18 mouse cellular contexts compared by ENCODE assay signal in the genomic region with DNA sequence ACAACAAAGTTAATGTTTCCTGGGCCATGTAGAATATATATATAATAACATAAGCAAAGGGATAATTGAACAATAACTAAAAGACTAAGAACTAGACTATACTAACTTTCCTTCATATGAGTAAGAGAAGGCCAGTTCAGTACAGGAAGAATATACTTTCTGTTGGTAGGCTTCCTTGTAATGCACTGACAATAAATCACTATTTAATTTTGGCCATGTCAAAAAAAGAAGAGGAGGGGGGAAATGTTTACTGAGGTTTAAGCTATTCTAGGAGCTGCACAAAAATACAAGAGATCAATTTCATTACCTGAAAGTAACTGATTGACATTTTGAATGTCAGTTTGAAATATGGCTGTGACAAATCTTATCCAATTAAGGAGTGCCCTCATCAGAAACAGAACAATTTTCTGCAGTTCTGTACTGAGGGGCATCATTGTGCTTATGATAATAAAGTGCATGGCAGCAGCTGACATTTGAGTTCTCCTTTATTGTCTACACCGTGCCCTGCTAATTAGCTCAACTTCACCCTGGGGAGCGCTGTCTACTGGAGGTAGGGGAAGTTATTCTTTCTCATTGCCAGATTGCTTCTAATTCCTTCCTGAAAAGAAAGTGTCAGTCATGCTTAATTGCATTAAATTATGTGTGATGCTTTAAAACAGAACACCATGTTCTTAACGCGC.
A peak's percentile ranks its signal among the peaks of the same experiment; 100 is the strongest.
DNase-seq lines count a peak whose midpoint lies in the region; ATAC-seq and TF ChIP-seq lines count a peak whose summit lies in the region.
"Had no signal": no experiment of that assay in that cellular context is flagged by ENCODE, and none has a peak within 500 bp of the region (broad histone marks: within the 10 kb centered on the region; RNA-seq: fewer than 3 reads in every experiment).

No protein-coding gene starts in this region.

- no peak overlapping the region for H3K27ac ChIP-seq in forebrain, postnatal 0 days (ENCODE audit: low read depth, low read length)
- no peak overlapping the region for H3K27ac ChIP-seq in midbrain, embryonic 14.5 days (replicated peaks; ENCODE audit: low read depth, low read length)
- H3K27ac ChIP-seq in limb, embryonic 10.5 days = no peak overlapping the region
- H3K27ac ChIP-seq: liver, embryonic 15.5 days; stomach, postnatal 0 days had no signal

- H3K9ac ChIP-seq in forebrain, postnatal 0 days = no peak overlapping the region
- H3K9ac ChIP-seq in midbrain, embryonic 14.5 days (replicated peaks; ENCODE audit: low read length) = no peak overlapping the region
- H3K9ac ChIP-seq: liver, embryonic 15.5 days had no signal

- H3K4me1 ChIP-seq in forebrain, postnatal 0 days (ENCODE audit: insufficient read depth) = no peaks in the 10 kb centered on the region
- H3K4me1 ChIP-seq in midbrain, embryonic 14.5 days (ENCODE audit: control insufficient read depth, insufficient read depth, low read length) = no peaks in the 10 kb centered on the region
- H3K4me1 ChIP-seq in limb, embryonic 10.5 days = no peaks in the 10 kb centered on the region
- H3K4me1 ChIP-seq: liver, embryonic 15.5 days had no signal

- 13% methylated on average over 4 of the region's 4 CpGs for WGBS in forebrain, postnatal 0 days
- WGBS in midbrain, embryonic 14.5 days = 18% methylated on average over 4 of the region's 4 CpGs
- WGBS in limb, embryonic 10.5 days = 82% methylated on average over 4 of the region's 4 CpGs

- H3K9me3 ChIP-seq in forebrain, postnatal 0 days (ENCODE audit: low read length) = 0 out of 2 replicates have a peak, but pooled peaks cover 5% of the 10 kb centered on the region
- H3K9me3 ChIP-seq in midbrain, embryonic 14.5 days (ENCODE audit: control insufficient read depth, low read length) = peaks cover 5% of the 10 kb centered on the region; the same call in 1 of the 2 replicates
- H3K9me3 ChIP-seq in limb, embryonic 10.5 days (replicated peaks) = no peaks in the 10 kb centered on the region
- H3K9me3 ChIP-seq: liver, embryonic 15.5 days had no signal

- no peak for TF ChIP-seq CTCF in forebrain, postnatal 0 days (IDR thresholded peaks at IDR 0.05; ENCODE audit: low read depth)

- no peak overlapping the region for H3K4me2 ChIP-seq in forebrain, postnatal 0 days (ENCODE audit: low read depth)
- no peak overlapping the region for H3K4me2 ChIP-seq in midbrain, embryonic 14.5 days (ENCODE audit: low read length)
- H3K4me2 ChIP-seq: liver, embryonic 15.5 days had no signal

- DNase-seq in embryo, embryonic 10.5 days (ENCODE audit: low spot score) = peak; percentile 8
- DNase-seq in embryo, embryonic 10 days (ENCODE audit: low spot score) = no peak
- DNase-seq in brain, adult 2 months (ENCODE audit: low read depth, low spot score) = peak; percentile 44
- DNase-seq in forebrain, postnatal 0 days = peak; percentile 9
- DNase-seq in midbrain, embryonic 14.5 days = peak; percentile 80
- no peak for DNase-seq in adrenal gland, postnatal 10 days
- no peak for DNase-seq in limb, embryonic 10.5 days (ENCODE audit: low spot score)
- DNase-seq in adrenal gland, postnatal 25 days = no peak
- DNase-seq: heart, adult 11 months; heart, postnatal 10 days; kidney, postnatal 10 days; layer of hippocampus, adult 9-11 months; lung, postnatal 14 days; thymus, postnatal 36 days had no signal

- ATAC-seq in forebrain, postnatal 0 days = peak; percentile 95
- ATAC-seq in midbrain, embryonic 14.5 days (ENCODE audit: low FRiP score, low TSS enrichment) = peak; percentile 92
- ATAC-seq: intestine, embryonic 16.5 days had no signal

- no peak overlapping the region for H3K4me3 ChIP-seq in forebrain, postnatal 0 days (ENCODE audit: low read depth, low read length)
- H3K4me3 ChIP-seq in midbrain, embryonic 14.5 days (replicated peaks; ENCODE audit: low read depth, low read length) = no peak overlapping the region
- no peak overlapping the region for H3K4me3 ChIP-seq in limb, embryonic 10.5 days
- H3K4me3 ChIP-seq: liver, embryonic 15.5 days had no signal

- no peaks in the 10 kb centered on the region for H3K36me3 ChIP-seq in forebrain, postnatal 0 days (ENCODE audit: insufficient read depth)
- no peaks in the 10 kb centered on the region for H3K36me3 ChIP-seq in midbrain, embryonic 14.5 days (ENCODE audit: control insufficient read depth, insufficient read depth, low read length)
- H3K36me3 ChIP-seq in limb, embryonic 10.5 days = no peaks in the 10 kb centered on the region
- H3K36me3 ChIP-seq: liver, embryonic 15.5 days had no signal

- no peaks in the 10 kb centered on the region for H3K27me3 ChIP-seq in forebrain, postnatal 0 days (ENCODE audit: insufficient read depth, low read length)
- no peaks in the 10 kb centered on the region for H3K27me3 ChIP-seq in midbrain, embryonic 14.5 days (ENCODE audit: control insufficient read depth, insufficient read depth, low read length)
- H3K27me3 ChIP-seq in limb, embryonic 10.5 days (ENCODE audit: low read depth, poor library complexity, severe bottlenecking) = no peaks in the 10 kb centered on the region
- H3K27me3 ChIP-seq: CH12.LX; liver, embryonic 15.5 days had no signal

Comparison
In these comparisons a context has a peak if more than half of its experiments do, and no peak if none do; other contexts are left out.
1. DNase-seq: peak in embryo, embryonic 10.5 days (single experiment), brain, adult 2 months (single experiment), forebrain, postnatal 0 days (single experiment) and midbrain, embryonic 14.5 days (single experiment); none in embryo, embryonic 10 days (single experiment), adrenal gland, postnatal 10 days (single experiment), limb, embryonic 10.5 days (single experiment) and adrenal gland, postnatal 25 days (single experiment).